Mouse (Mus musculus) lung, postnatal 0 days (tissue): ENCODE data around the gene Dnajb12.

ENCODE experiments used
- CTCF ChIP-seq: IDR thresholded peaks from 2 replicates; pipeline ENCODE4 v1.5.1; 2016; ENCODE audit warnings: antibody characterized with exemption, mild to moderate bottlenecking
- EP300 ChIP-seq: IDR thresholded peaks from 2 replicates; pipeline ENCODE4 v1.6.1; 2016; ENCODE audit warnings: antibody characterized with exemption, mild to moderate bottlenecking, control low read depth

- TF ChIP-seq CTCF (no peak), EP300 (peak; percentile 80)
Observed at GRCm38 (mm10) chr10:59932521-59932920, 53.2 kb downstream of the Dnajb12 start.
